Mouse (Mus musculus) cerebellum, postnatal 36 days (tissue): ENCODE measurements around the gene Dennd1a.

Experiments
- DNase-seq, 2 experiments: peaks; one replicate each; pipeline ENCODE4 v3.0.0; 2021 to 2022; ENCODE audit warnings: mixed read lengths in 2 of 2

Dennd1a gene

GRCm38 (mm10) chr2:38161484-38161883, 125.7 kb downstream of the Dennd1a start:
- DNase-seq = no peak

- no peak for DNase-seq
These were observed 127.5 kb downstream of the Dennd1a start for GRCm38 (mm10) chr2:38159736-38160135.

GRCm38 (mm10) chr2:38157002-38157401, 130.2 kb downstream of the Dennd1a start:
- no peak for DNase-seq

- DNase-seq = no peak
These were observed 131.2 kb downstream of the Dennd1a start for GRCm38 (mm10) chr2:38156001-38156400.

DNA sequence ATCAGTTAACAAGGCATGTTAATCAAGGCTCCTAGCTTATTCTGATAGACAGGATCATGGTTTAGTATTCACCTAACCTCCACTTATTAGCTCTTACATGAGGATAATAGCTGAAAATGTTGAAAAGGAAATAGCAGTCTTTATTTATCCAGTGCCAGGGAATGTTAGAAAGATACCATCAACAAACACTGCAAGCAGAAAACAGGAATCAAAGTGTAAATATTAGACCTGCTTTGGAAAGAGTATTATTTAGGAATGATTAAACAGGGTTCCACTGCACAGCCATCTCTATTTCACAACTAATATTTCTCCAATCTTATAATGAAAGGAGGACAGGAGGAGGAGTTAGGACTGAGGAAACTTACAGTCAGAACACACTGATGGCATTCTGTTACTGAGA, 142.4 kb downstream of the Dennd1a start:
- DNase-seq = no peak

- DNase-seq = no peak
These were observed 143.0 kb downstream of the Dennd1a start for GRCm38 (mm10) chr2:38144067-38144779.

- no peak for DNase-seq
These were observed 144.3 kb downstream of the Dennd1a start for GRCm38 (mm10) chr2:38142905-38143304.

GRCm38 (mm10) chr2:38142210-38142609, 145.0 kb downstream of the Dennd1a start:
- no peak for DNase-seq

DNA sequence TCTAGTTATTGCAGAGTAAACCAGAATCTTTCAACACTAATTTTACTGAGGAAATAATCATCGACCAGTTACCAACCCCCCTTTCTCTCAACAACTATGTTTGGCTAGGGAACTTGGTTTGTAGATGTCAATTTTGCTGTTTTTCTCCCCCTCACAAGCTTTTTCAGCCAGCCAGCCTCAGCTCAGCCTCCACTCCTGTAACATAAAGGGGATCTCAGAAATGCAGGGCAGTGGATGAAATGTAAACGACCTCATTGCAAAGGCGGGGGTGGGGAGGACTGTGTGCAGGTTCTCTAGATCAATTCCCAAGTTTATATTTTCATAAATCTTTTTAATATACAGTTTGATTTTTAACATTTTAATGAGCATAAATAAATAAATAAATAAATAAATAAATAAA, 147.7 kb downstream of the Dennd1a start:
- DNase-seq = no peak

- DNase-seq = peak; percentile 82
These were observed 150.1 kb downstream of the Dennd1a start for GRCm38 (mm10) chr2:38137086-38137485.

DNA sequence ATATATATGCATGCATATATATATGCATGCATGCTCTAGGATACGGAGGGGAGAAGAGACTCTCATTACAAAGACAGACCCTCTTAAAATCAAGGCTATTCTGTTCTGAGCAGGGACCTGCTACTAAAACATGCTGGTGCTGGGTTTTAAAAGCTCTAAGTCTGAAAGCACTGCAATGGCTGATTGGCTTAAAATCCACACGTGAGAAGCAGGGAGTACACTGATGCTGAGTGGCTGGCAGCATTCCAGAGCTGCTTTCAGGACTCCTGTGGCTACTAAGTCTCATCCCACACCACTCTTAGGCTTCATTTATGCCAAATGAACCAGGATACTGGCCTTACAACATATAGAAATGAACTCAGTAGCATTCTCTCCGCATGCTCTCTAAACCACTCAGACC, 151.8 kb downstream of the Dennd1a start:
- DNase-seq = peak; percentile 37 to 41

- peak; percentile 29 to 30 for DNase-seq
These were observed 154.0 kb downstream of the Dennd1a start for GRCm38 (mm10) chr2:38133036-38133825.

DNA sequence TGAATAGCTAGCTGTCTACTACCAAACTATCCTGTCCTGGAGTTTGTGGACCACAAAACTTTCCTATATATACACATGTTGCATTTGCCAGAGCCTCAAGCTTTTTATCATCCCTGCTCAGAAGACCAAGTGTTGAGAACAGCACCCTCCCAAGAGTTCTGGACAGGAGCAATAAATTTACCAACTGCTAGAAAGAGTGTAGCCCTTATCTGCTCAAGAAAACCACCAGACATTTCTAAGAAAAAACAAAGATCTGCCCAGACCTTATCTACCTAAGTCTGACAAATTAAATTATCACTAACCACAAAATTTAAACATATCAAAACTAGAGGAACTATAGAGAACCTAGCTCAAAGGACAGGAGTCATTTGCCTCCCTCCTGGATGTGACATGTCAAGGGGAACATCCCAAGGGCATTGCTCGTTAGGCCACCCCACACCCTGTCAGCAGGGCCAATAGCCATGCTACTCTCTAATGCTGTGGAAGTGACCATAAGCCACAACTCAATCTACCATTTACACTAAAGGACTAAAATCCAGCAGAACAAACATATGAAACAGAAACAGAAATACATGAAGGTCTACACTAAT, 154.9 kb downstream of the Dennd1a start:
- no peak for DNase-seq

DNA sequence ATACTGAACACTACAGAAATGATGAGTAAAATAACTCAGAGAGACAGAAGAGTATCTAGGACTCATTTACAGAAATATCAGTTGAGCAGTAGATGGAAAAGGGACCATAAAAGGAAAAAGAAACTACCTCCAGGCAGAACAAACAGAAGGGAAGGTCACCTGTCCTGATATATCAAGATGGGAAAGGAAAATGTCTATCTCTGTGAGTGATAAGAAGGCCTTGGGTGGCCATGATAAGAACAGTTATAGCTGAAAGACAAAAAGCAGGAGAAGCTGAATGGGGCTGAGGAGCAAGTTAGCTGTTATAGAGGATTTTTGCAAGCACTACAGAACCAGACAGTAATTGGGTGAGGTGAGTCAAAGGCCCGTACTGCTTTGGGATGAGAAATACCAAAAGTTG, 155.7 kb downstream of the Dennd1a start:
- DNase-seq = no peak

- DNase-seq = no peak
These were observed 157.0 kb downstream of the Dennd1a start for GRCm38 (mm10) chr2:38129961-38130802.

DNA sequence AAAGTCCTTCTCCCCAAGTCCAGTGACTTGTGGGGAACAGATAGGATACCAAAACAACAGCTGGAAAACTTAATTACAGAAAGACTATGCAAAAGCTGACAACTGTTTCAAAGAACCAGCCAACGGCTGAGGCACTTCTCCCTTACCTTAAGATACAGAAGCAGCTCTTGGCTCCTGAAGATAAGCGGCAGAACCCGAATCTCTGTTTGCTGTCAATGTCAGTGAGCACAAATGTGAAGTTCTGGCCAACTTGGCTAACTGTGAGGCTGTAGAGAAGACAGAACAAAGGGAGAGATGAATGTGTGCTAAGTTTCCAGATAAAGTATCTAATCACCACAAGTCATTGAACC, 160.8 kb downstream of the Dennd1a start:
- no peak for DNase-seq

- DNase-seq = peak in 1 of 2 experiments; percentile 11
These were observed 161.4 kb downstream of the Dennd1a start for GRCm38 (mm10) chr2:38125671-38126382.

DNA sequence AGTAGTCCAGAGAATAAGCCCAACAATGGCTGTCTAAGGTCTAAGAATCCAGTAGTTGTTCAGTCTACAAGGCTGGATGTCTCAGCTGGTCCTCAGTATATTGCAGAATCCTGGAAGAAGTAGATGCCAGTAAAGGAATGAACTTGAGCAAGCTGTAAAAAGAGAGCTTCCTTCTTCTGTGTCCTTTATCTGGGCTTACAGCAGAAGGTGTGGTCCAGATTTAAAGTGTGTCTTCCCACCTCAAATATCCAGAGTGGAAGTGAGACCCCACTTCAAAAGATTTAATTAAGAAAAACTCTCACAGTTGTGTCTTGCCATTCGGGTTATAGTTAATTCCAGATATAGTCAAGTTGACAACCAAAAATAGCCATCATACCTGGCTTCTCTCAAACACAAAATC, 162.5 kb downstream of the Dennd1a start:
- no peak for DNase-seq

DNA sequence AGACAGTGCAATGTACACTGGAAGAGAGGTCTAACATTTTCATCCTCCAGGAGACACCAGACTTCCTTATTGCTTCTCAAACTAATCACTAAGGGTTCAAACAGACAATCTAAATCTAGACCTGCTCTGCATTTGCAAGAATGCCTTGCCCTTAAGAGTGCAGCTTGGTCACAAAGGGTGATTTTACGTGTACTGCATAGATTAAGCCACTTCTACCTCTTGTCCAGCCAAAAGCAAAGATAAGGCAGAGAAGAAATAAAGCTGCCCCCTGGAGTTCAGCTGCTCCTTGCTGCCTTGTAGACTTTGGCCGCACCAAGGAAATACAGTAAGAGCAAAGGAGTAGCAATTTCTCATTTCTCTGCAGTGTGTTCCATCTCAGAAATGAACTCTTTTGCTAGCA, 172.2 kb downstream of the Dennd1a start:
- no peak for DNase-seq

GRCm38 (mm10) chr2:38111655-38112351, 175.4 kb downstream of the Dennd1a start:
- no peak for DNase-seq

DNA sequence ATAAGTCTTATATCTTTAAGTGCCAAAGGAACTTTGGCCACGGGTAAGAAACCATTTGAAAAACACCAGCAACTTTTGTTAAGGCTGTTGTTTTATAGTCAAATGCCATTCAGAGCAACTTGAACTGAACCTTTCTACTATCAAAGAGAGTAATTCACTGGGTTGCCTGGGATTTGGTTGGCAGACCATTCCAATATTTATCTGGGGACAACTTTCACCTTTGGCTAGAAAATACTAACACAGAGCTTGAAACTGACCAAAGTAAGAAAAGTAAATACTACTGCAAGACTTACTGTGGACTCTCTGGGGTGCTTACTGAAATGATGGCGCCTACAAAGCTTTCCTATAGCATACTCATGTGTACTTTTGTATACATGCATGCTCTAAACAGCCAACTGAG, 178.6 kb downstream of the Dennd1a start:
- no peak for DNase-seq

DNA sequence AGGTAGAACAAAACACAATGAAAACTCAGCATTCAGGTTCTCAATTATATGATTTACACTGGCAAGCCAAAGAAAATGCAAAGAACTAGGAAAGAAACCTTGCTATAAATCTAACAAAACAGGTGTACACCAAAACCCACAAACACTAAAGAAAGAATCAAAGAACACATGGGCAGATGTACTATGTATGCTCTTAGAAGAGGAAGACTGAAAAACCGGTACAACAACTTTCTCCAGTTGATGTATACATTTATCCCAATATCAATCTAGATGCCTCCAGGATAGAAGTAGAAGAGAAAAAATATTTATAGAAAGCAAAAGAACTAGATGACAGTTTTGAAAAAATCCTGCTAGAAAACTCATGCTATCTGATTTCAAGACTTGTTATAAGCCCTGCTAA, 184.5 kb downstream of the Dennd1a start:
- DNase-seq = no peak
